Mouse (Mus musculus): ENCODE results near the gene Plpp4.

DNA sequence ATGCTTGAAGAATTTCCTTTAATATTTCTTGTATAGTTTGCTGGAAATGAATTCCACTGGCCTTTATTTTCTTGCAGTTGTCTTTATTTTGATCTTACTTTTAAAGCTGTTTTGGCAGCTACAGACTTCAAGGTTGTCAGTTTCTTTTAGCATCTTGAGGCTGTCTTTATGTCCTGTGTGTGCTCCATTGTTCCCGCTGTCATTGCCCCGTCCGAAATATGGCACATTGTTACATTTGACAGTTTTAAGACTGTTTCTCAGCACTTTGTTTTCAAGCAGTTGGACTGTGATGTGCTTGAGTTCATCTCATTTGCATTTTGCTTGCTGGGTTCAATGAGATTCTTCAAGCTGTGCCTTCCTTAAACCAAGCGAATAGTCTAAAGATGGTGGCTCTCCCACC lies 17.0 kb downstream of the Plpp4 start:
- TF ChIP-seq POLR2A (IDR thresholded peaks at IDR 0.05; ENCODE audit: low read depth, low read length) (no peak), CTCF (IDR thresholded peaks at IDR 0.05; ENCODE audit: extremely low read depth, insufficient read depth, insufficient read length, insufficient replicate concordance) (no peak)
